Mouse (Mus musculus): Measurements from ENCODE around the gene Gins2.

The Gins2 gene

GRCm38 (mm10) chr8:120530954-120531656 is 58.0 kb downstream of the Gins2 start:
- no peak for DNase-seq (ENCODE audit: low spot score)

DNA sequence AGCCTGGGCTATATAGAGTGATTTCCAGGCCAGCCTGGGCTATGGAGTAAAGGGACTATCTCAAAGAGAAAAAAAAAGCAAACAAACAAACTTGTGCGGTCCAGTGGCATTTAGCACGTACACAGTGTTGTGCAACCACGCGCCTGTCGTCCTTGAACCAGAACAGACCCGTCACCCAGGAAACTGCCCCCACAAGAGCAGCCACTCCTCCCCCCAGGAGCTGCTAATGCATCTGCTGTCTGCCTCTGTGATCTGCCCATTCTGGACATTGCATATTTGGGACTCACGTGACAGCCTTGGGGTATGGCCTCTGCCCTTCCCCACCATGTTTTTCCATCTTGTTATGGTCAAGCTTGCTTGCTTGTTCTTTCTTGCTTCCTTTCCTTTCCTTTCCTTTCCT is 59.9 kb downstream of the Gins2 start:
- DNase-seq (ENCODE audit: low spot score): no peak
